In genomic region chr6:51170414-51170813, GRCm38 (mm10) we compare ENCODE assay signal across 8 mouse cellular contexts.
DNase-seq lines count a peak whose midpoint lies in the region; ATAC-seq and TF ChIP-seq lines count a peak whose summit lies in the region.

No protein-coding gene starts in this region.

- TF ChIP-seq POLR2A in bone marrow macrophage, adult 2 months (IDR thresholded peaks at IDR 0.05; ENCODE audit: borderline replicate concordance, low read depth, low read length) = no peak

- intact Hi-C loops in gastrocnemius, adult 2 months (cut with DNase I) = loop anchor here (5.0 kb wide), 2 partner anchors 1077 to 1908 kb away; partner anchors contain the start of genes Hoxa11 and Tra2a

- no peak for TF ChIP-seq CTCF in bone marrow macrophage, adult 2 months (IDR thresholded peaks at IDR 0.05; ENCODE audit: low read depth, low read length)
- TF ChIP-seq CTCF in gastrocnemius, adult 2 months (IDR thresholded peaks at IDR 0.05) = peak; percentile 57
- TF ChIP-seq CTCF in liver, postnatal 0 days (IDR thresholded peaks at IDR 0.05; ENCODE audit: low read depth) = peak; percentile 76

- no peak overlapping the region; the same call in 1 of the 2 replicates for H3K9ac ChIP-seq in intestine, embryonic 15.5 days
- peak overlapping the region; percentile 50; the same call in 1 of the 2 replicates for H3K9ac ChIP-seq in liver, postnatal 0 days (replicated peaks)
- H3K9ac ChIP-seq in neural tube, embryonic 15.5 days (replicated peaks) = no peak overlapping the region

- peak overlapping the region; percentile 54; the same call in 1 of the 2 replicates for H3K4me3 ChIP-seq in bone marrow macrophage, adult 2 months (ENCODE audit: insufficient read depth, low read length)
- peak overlapping the region; percentile 71 for H3K4me3 ChIP-seq in gastrocnemius, adult 2 months
- peak overlapping the region; percentile 25; the same call in 1 of the 2 replicates for H3K4me3 ChIP-seq in intestine, embryonic 15.5 days (replicated peaks)
- peak overlapping the region; percentile 36 for H3K4me3 ChIP-seq in liver, postnatal 0 days (ENCODE audit: low read depth, low read length)
- H3K4me3 ChIP-seq in neural tube, embryonic 15.5 days (replicated peaks) = no peak overlapping the region; the same call in 1 of the 2 replicates

- H3K4me1 ChIP-seq in bone marrow macrophage, adult 2 months (ENCODE audit: control insufficient read depth, insufficient read depth, low read length) = peaks cover 17% of the 10 kb centered on the region
- peaks cover 23% of the 10 kb centered on the region for H3K4me1 ChIP-seq in intestine, embryonic 15.5 days (replicated peaks)
- peaks cover 11% of the 10 kb centered on the region; the same call in 1 of the 2 replicates for H3K4me1 ChIP-seq in liver, postnatal 0 days (ENCODE audit: insufficient read depth)
- peaks cover 45% of the 10 kb centered on the region for H3K4me1 ChIP-seq in neural tube, embryonic 15.5 days

- peak; percentile 57 to 63 for DNase-seq in layer of hippocampus, postnatal 10 days (ENCODE audit: low spot score in 2 of 2)
- DNase-seq in layer of hippocampus, postnatal 36 days = no peak
- DNase-seq in gastrocnemius, adult 2 months = peak; percentile 70
- peak; percentile 70 for DNase-seq in liver, postnatal 0 days
- DNase-seq in frontal cortex, postnatal 14 days (ENCODE audit: low spot score in 2 of 2) = no peak

- peak; percentile 44; the same call in 1 of the 2 replicates for ATAC-seq in intestine, embryonic 15.5 days
- peak; percentile 60 for ATAC-seq in liver, postnatal 0 days
- peak; percentile 12; the same call in 1 of the 2 replicates for ATAC-seq in neural tube, embryonic 15.5 days (ENCODE audit: low FRiP score)

- under 1% methylated on average over 11 of the region's 11 CpGs for WGBS in intestine, embryonic 15.5 days
- WGBS in liver, postnatal 0 days (ENCODE audit: insufficient replicate concordance) = 1% methylated on average over 11 of the region's 11 CpGs
- WGBS in neural tube, embryonic 15.5 days = under 1% methylated on average over 11 of the region's 11 CpGs

- H3K4me2 ChIP-seq in intestine, embryonic 15.5 days (replicated peaks) = peak overlapping the region; percentile 57
- peak overlapping the region; percentile 63 for H3K4me2 ChIP-seq in liver, postnatal 0 days (ENCODE audit: low read depth, low read length)
- peak overlapping the region; percentile 51 for H3K4me2 ChIP-seq in neural tube, embryonic 15.5 days

- H3K27me3 ChIP-seq in intestine, embryonic 15.5 days (replicated peaks) = peaks cover 21% of the 10 kb centered on the region
- H3K27me3 ChIP-seq in liver, postnatal 0 days (ENCODE audit: insufficient read depth, low read length) = peaks cover 56% of the 10 kb centered on the region
- peaks cover 3% of the 10 kb centered on the region for H3K27me3 ChIP-seq in neural tube, embryonic 15.5 days (replicated peaks)

- H3K9me3 ChIP-seq in intestine, embryonic 15.5 days = no peaks in the 10 kb centered on the region
- no peaks in the 10 kb centered on the region for H3K9me3 ChIP-seq in liver, postnatal 0 days (ENCODE audit: low read length)
- no peaks in the 10 kb centered on the region for H3K9me3 ChIP-seq in neural tube, embryonic 15.5 days (replicated peaks)

- H3K27ac ChIP-seq in bone marrow macrophage, adult 2 months (ENCODE audit: insufficient read depth, low read depth, low read length) = peak overlapping the region; percentile 86
- peak overlapping the region; percentile 87 for H3K27ac ChIP-seq in gastrocnemius, adult 2 months
- peak overlapping the region; percentile 94 for H3K27ac ChIP-seq in intestine, embryonic 15.5 days
- peak overlapping the region; percentile 83 for H3K27ac ChIP-seq in liver, postnatal 0 days (ENCODE audit: low read depth)
- H3K27ac ChIP-seq in neural tube, embryonic 15.5 days (replicated peaks) = peak overlapping the region; percentile 77

- no peak; the same call in 1 of the 2 replicates for TF ChIP-seq EP300 in liver, postnatal 0 days (IDR thresholded peaks at IDR 0.05; ENCODE audit: low read depth)

- no peaks in the 10 kb centered on the region for H3K36me3 ChIP-seq in intestine, embryonic 15.5 days
- no peaks in the 10 kb centered on the region for H3K36me3 ChIP-seq in liver, postnatal 0 days (replicated peaks; ENCODE audit: insufficient read depth, low read length)
- no peaks in the 10 kb centered on the region for H3K36me3 ChIP-seq in neural tube, embryonic 15.5 days

Comparison
In these comparisons a context has a peak if more than half of its experiments do, and no peak if none do; other contexts are left out.
1. DNase-seq: peak in layer of hippocampus, postnatal 10 days (2 of 2), gastrocnemius, adult 2 months (single experiment) and liver, postnatal 0 days (single experiment); none in layer of hippocampus, postnatal 36 days (0 of 2) and frontal cortex, postnatal 14 days (0 of 2).
2. Peak in every context shown above with its lines, with median percentiles within 50 percentile points of each other: H3K27ac ChIP-seq, ATAC-seq and H3K4me2 ChIP-seq.